Mouse (Mus musculus): ENCODE data around the gene Hist1h4n. TPM values are rescaled to one million over a fixed set of nuclear protein-coding genes. Genes with fewer than 3 reads are reported as not detected.
"Not testable (repeated sequence)": the region's sequence is repeated elsewhere in the genome, so short reads cannot be mapped to it uniquely, and the experiment has no call there.

Gene Hist1h4n
- polyA plus RNA-seq, 1 experiment from 2014 or later, result 14.6 TPM

GRCm38 (mm10) chr13:21786899-21787629 is 44.9 kb downstream of the Hist1h4n start, which contains the start of the genes Hist1h2an and Hist1h2bp:
Gene Hist1h2an (minus strand): TSS chr13:21787218.
Gene Hist1h2bp (plus strand): TSS chr13:21787461.
- under 1% methylated on average over 34 of the region's 63 CpGs for WGBS
- peak within 1 kb of the TSS; percentile 96 for H3K27ac ChIP-seq (ENCODE audit: low read depth, low read length)
- not testable (repeated sequence) for H3K9me3 ChIP-seq (ENCODE audit: control insufficient read depth, low read length); H3K36me3 ChIP-seq (ENCODE audit: control insufficient read depth, insufficient read depth, low read length); H3K27me3 ChIP-seq (replicated peaks; ENCODE audit: control insufficient read depth, insufficient read depth, low read length)
- H3K9ac ChIP-seq (ENCODE audit: low read depth, low read length), result peak within 1 kb of the TSS; percentile 73
- peak; percentile 82 for DNase-seq (ENCODE audit: low spot score)
- H3K4me1 ChIP-seq (replicated peaks; ENCODE audit: control insufficient read depth, insufficient read depth, low read length), result peaks cover 24% of the 10 kb centered on the region
- H3K4me3 ChIP-seq (ENCODE audit: low read depth, low read length), result peak within 1 kb of the TSS; percentile 41
- peak within 1 kb of the TSS; percentile 66 for H3K4me2 ChIP-seq
- ATAC-seq (replicated peaks; ENCODE audit: low FRiP score), result peak; percentile 86

GRCm38 (mm10) chr13:21786189-21786898 is 45.7 kb downstream of the Hist1h4n start:
- H3K36me3 ChIP-seq (ENCODE audit: control insufficient read depth, insufficient read depth, low read length), result no peaks in the 10 kb centered on the region
- WGBS, result 8% methylated on average over 8 of the region's 8 CpGs
- H3K27ac ChIP-seq (ENCODE audit: low read depth, low read length), result peak overlapping the region; percentile 96
- H3K9ac ChIP-seq (ENCODE audit: low read depth, low read length), result peak overlapping the region; percentile 73
- H3K4me2 ChIP-seq, result peak overlapping the region; percentile 66
- peak overlapping the region; percentile 41 for H3K4me3 ChIP-seq (ENCODE audit: low read depth, low read length)
- ATAC-seq (replicated peaks; ENCODE audit: low FRiP score), result no peak
- no peaks in the 10 kb centered on the region for H3K27me3 ChIP-seq (replicated peaks; ENCODE audit: control insufficient read depth, insufficient read depth, low read length)
- DNase-seq (ENCODE audit: low spot score), result no peak
- H3K9me3 ChIP-seq (ENCODE audit: control insufficient read depth, low read length), result no peaks in the 10 kb centered on the region
- H3K4me1 ChIP-seq (replicated peaks; ENCODE audit: control insufficient read depth, insufficient read depth, low read length), result peaks cover 24% of the 10 kb centered on the region

GRCm38 (mm10) chr13:21784311-21784710 is 47.7 kb downstream of the Hist1h4n start:
- Histone ChIP-seq H3K27me3 (replicated peaks; ENCODE audit: control insufficient read depth, insufficient read depth, low read length) (no peaks in the 10 kb centered on the region), H3K4me1 (replicated peaks; ENCODE audit: control insufficient read depth, insufficient read depth, low read length) (peaks cover 24% of the 10 kb centered on the region), H3K27ac (ENCODE audit: low read depth, low read length) (peak overlapping the region; percentile 98), H3K9ac (ENCODE audit: low read depth, low read length) (peak overlapping the region; percentile 73), H3K4me2 (peak overlapping the region; percentile 62), H3K36me3 (ENCODE audit: control insufficient read depth, insufficient read depth, low read length) (no peaks in the 10 kb centered on the region), H3K9me3 (ENCODE audit: control insufficient read depth, low read length) (no peaks in the 10 kb centered on the region), H3K4me3 (ENCODE audit: low read depth, low read length) (peak overlapping the region; percentile 44; the same call in 1 of the 2 replicates)
- peak; percentile 41 for DNase-seq (ENCODE audit: low spot score)
- 43% methylated on average over 6 of the region's 6 CpGs for WGBS
- ATAC-seq (replicated peaks; ENCODE audit: low FRiP score), result no peak

- H3K36me3 ChIP-seq (ENCODE audit: control insufficient read depth, insufficient read depth, low read length), result no peaks in the 10 kb centered on the region
- H3K27me3 ChIP-seq (replicated peaks; ENCODE audit: control insufficient read depth, insufficient read depth, low read length), result no peaks in the 10 kb centered on the region
- peak overlapping the region; percentile 44 for H3K4me3 ChIP-seq (ENCODE audit: low read depth, low read length)
- no peaks in the 10 kb centered on the region for H3K9me3 ChIP-seq (ENCODE audit: control insufficient read depth, low read length)
- H3K27ac ChIP-seq (ENCODE audit: low read depth, low read length), result peak overlapping the region; percentile 98
- peak; percentile 74 for DNase-seq (ENCODE audit: low spot score)
- H3K4me1 ChIP-seq (replicated peaks; ENCODE audit: control insufficient read depth, insufficient read depth, low read length), result peaks cover 23% of the 10 kb centered on the region
- WGBS, result 4% methylated on average over 9 of the region's 9 CpGs
- H3K4me2 ChIP-seq, result peak overlapping the region; percentile 62
- ATAC-seq (replicated peaks; ENCODE audit: low FRiP score), result no peak
- H3K9ac ChIP-seq (ENCODE audit: low read depth, low read length), result peak overlapping the region; percentile 73
Observed at GRCm38 (mm10) chr13:21783734-21784161, 48.2 kb downstream of the Hist1h4n start.

GRCm38 (mm10) chr13:21783255-21783617 is 48.8 kb downstream of the Hist1h4n start, which contains the start of gene Hist1h3i:
Gene Hist1h3i (minus strand): TSS chr13:21783370.
- Histone ChIP-seq H3K4me3 (ENCODE audit: low read depth, low read length) (peak within 1 kb of the TSS; percentile 44), H3K9ac (ENCODE audit: low read depth, low read length) (peak within 1 kb of the TSS; percentile 79), H3K27ac (ENCODE audit: low read depth, low read length) (peak within 1 kb of the TSS; percentile 98), H3K4me1 (replicated peaks; ENCODE audit: control insufficient read depth, insufficient read depth, low read length) (peaks cover 19% of the 10 kb centered on the region), H3K4me2 (peak within 1 kb of the TSS; percentile 79), H3K36me3 (ENCODE audit: control insufficient read depth, insufficient read depth, low read length) (no peaks in the 10 kb centered on the region), H3K27me3 (replicated peaks; ENCODE audit: control insufficient read depth, insufficient read depth, low read length) (no peaks in the 10 kb centered on the region), H3K9me3 (ENCODE audit: control insufficient read depth, low read length) (no peaks in the 10 kb centered on the region)
- DNase-seq (ENCODE audit: low spot score) (peak; percentile 53), ATAC-seq (replicated peaks; ENCODE audit: low FRiP score) (peak; percentile 49)
- under 1% methylated on average over 13 of the region's 20 CpGs for WGBS

GRCm38 (mm10) chr13:21782361-21783254 is 49.4 kb downstream of the Hist1h4n start:
- WGBS, result under 1% methylated on average over 14 of the region's 35 CpGs
- H3K4me3 ChIP-seq (ENCODE audit: low read depth, low read length), result peak overlapping the region; percentile 44
- peak; percentile 58 for DNase-seq (ENCODE audit: low spot score)
- H3K9ac ChIP-seq (ENCODE audit: low read depth, low read length), result peak overlapping the region; percentile 79
- not testable (repeated sequence) for H3K9me3 ChIP-seq (ENCODE audit: control insufficient read depth, low read length); H3K27me3 ChIP-seq (replicated peaks; ENCODE audit: control insufficient read depth, insufficient read depth, low read length); H3K36me3 ChIP-seq (ENCODE audit: control insufficient read depth, insufficient read depth, low read length)
- H3K27ac ChIP-seq (ENCODE audit: low read depth, low read length), result peak overlapping the region; percentile 98
- ATAC-seq (replicated peaks; ENCODE audit: low FRiP score), result peak; percentile 5; the same call in 1 of the 2 replicates
- peak overlapping the region; percentile 79 for H3K4me2 ChIP-seq
- H3K4me1 ChIP-seq (replicated peaks; ENCODE audit: control insufficient read depth, insufficient read depth, low read length), result peaks cover 15% of the 10 kb centered on the region
